Mouse (Mus musculus): ENCODE results near the gene Fam189b. TPM values are rescaled to one million over a fixed set of nuclear protein-coding genes. Genes with fewer than 3 reads are reported as not detected.

Fam189b gene
- polyA plus RNA-seq, 1 experiment, result 86.8 TPM

- Histone ChIP-seq H3K4me3 (replicated peaks; ENCODE audit: insufficient read depth, low read depth, low read length) (no peak overlapping the region), H3K27ac (ENCODE audit: insufficient read depth, low read length) (no peak overlapping the region), H3K27me3 (ENCODE audit: control insufficient read depth, insufficient read depth, low read length) (no peaks in the 10 kb centered on the region), H3K4me1 (ENCODE audit: control insufficient read depth, insufficient read depth, low read length) (peaks cover 21% of the 10 kb centered on the region)
- TF ChIP-seq POLR2A (IDR thresholded peaks at IDR 0.05; ENCODE audit: borderline replicate concordance, insufficient read depth, low read length) (no peak), CTCF (IDR thresholded peaks at IDR 0.05; ENCODE audit: borderline replicate concordance, insufficient read depth, low read depth, low read length) (no peak)
- 44% methylated on average over 14 of the region's 14 CpGs for WGBS
- no peak for DNase-seq
Observed at GRCm38 (mm10) chr3:89233562-89234110, 50.7 kb downstream of the Fam189b start.

GRCm38 (mm10) chr3:89236516-89236915 lies 53.6 kb downstream of the Fam189b start:
- DNase-seq, result no peak
- TF ChIP-seq POLR2A (IDR thresholded peaks at IDR 0.05; ENCODE audit: borderline replicate concordance, insufficient read depth, low read length), result no peak
- no peak for TF ChIP-seq CTCF (IDR thresholded peaks at IDR 0.05; ENCODE audit: borderline replicate concordance, insufficient read depth, low read depth, low read length)
- Histone ChIP-seq H3K4me1 (ENCODE audit: control insufficient read depth, insufficient read depth, low read length) (peaks cover 21% of the 10 kb centered on the region), H3K27me3 (ENCODE audit: control insufficient read depth, insufficient read depth, low read length) (no peaks in the 10 kb centered on the region), H3K27ac (ENCODE audit: insufficient read depth, low read length) (no peak overlapping the region), H3K4me3 (replicated peaks; ENCODE audit: insufficient read depth, low read depth, low read length) (no peak overlapping the region)
- WGBS, result 81% methylated on average over 10 of the region's 10 CpGs

DNA sequence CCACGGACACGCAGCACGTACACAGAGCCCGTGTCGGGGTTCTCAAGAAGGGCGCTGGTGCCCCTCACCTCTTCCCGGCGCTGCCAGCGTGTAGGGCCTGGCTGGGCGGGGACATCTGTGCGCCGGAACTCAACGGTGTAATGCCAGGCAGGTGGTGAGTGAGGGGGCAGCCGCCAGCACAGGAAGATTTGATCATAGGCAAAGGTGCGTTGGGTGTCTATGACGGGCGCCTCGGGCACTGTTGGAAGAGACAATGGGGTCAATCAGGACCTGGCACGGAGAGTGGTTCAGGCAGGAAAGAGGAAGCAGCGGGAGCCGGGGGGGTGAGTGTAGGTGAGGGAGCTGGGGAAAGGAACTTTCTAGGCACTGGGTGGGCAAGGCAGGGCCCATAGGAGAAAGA lies 54.7 kb downstream of the Fam189b start:
- no peak for TF ChIP-seq CTCF (IDR thresholded peaks at IDR 0.05; ENCODE audit: borderline replicate concordance, insufficient read depth, low read depth, low read length)
- no peak for TF ChIP-seq POLR2A (IDR thresholded peaks at IDR 0.05; ENCODE audit: borderline replicate concordance, insufficient read depth, low read length)
- DNase-seq, result no peak
- Histone ChIP-seq H3K27me3 (ENCODE audit: control insufficient read depth, insufficient read depth, low read length) (no peaks in the 10 kb centered on the region), H3K4me1 (ENCODE audit: control insufficient read depth, insufficient read depth, low read length) (peaks cover 20% of the 10 kb centered on the region), H3K27ac (ENCODE audit: insufficient read depth, low read length) (no peak overlapping the region), H3K4me3 (replicated peaks; ENCODE audit: insufficient read depth, low read depth, low read length) (no peak overlapping the region)
- 90% methylated on average over 21 of the region's 21 CpGs for WGBS

- 58% methylated on average over 12 of the region's 12 CpGs for WGBS
- no peak for TF ChIP-seq CTCF (IDR thresholded peaks at IDR 0.05; ENCODE audit: borderline replicate concordance, insufficient read depth, low read depth, low read length)
- no peak for TF ChIP-seq POLR2A (IDR thresholded peaks at IDR 0.05; ENCODE audit: borderline replicate concordance, insufficient read depth, low read length)
- Histone ChIP-seq H3K27me3 (ENCODE audit: control insufficient read depth, insufficient read depth, low read length) (no peaks in the 10 kb centered on the region), H3K27ac (ENCODE audit: insufficient read depth, low read length) (no peak overlapping the region), H3K4me3 (replicated peaks; ENCODE audit: insufficient read depth, low read depth, low read length) (no peak overlapping the region), H3K4me1 (ENCODE audit: control insufficient read depth, insufficient read depth, low read length) (peaks cover 23% of the 10 kb centered on the region)
- no peak for DNase-seq
Observed at GRCm38 (mm10) chr3:89238494-89238893, 55.6 kb downstream of the Fam189b start.

Other genes with a start within 250 kb of the Fam189b start
- 32.2 and 32.7 TPM in 2 replicates for gene Ash1l, start 232.5 kb upstream of the Fam189b start, polyA plus RNA-seq (2012; rRNA removed)
- gene Dap3, start 232.0 kb upstream of the Fam189b start, polyA plus RNA-seq (2012; rRNA removed), result 125 and 131 TPM in 2 replicates
- gene Rusc1, start 89.8 kb upstream of the Fam189b start, polyA plus RNA-seq (2012; rRNA removed), result 164 and 169 TPM in 2 replicates
- 0.03 TPM in 1 of 2 replicates, not detected in the other for gene Gm43738, start 82.0 kb upstream of the Fam189b start, polyA plus RNA-seq (2012; rRNA removed)
- gene Fdps, start 81.2 kb upstream of the Fam189b start, polyA plus RNA-seq (2012; rRNA removed), result 107 and 113 TPM in 2 replicates
- 0.03 and 0.07 TPM in 2 replicates for gene Pklr, start 47.0 kb upstream of the Fam189b start, polyA plus RNA-seq (2012; rRNA removed)
- 13.0 and 14.6 TPM in 2 replicates for gene Hcn3, start 22.9 kb upstream of the Fam189b start, polyA plus RNA-seq (2012; rRNA removed)
- 75.5 and 80.2 TPM in 2 replicates for gene Clk2, start 18.3 kb upstream of the Fam189b start, polyA plus RNA-seq (2012; rRNA removed)
- gene Scamp3, start 5.7 kb upstream of the Fam189b start, polyA plus RNA-seq (2012; rRNA removed), result 109 and 121 TPM in 2 replicates
- 69.2 and 69.8 TPM in 2 replicates for gene Gba, start 19.8 kb downstream of the Fam189b start, polyA plus RNA-seq (2012; rRNA removed)
- gene Thbs3, start 32.0 kb downstream of the Fam189b start, polyA plus RNA-seq (2012; rRNA removed), result 23.8 and 24.2 TPM in 2 replicates
- gene Mtx1, start 43.9 kb downstream of the Fam189b start, polyA plus RNA-seq (2012; rRNA removed), result 153 and 167 TPM in 2 replicates
- 0.55 and 0.69 TPM in 2 replicates for gene Muc1, start 45.9 kb downstream of the Fam189b start, polyA plus RNA-seq (2012; rRNA removed)
- 80.4 and 82.9 TPM in 2 replicates for gene Krtcap2, start 62.8 kb downstream of the Fam189b start, polyA plus RNA-seq (2012; rRNA removed)
- 49.8 and 58.5 TPM in 2 replicates for gene Trim46, start 63.2 kb downstream of the Fam189b start, polyA plus RNA-seq (2012; rRNA removed)
- gene Dpm3, start 76.2 kb downstream of the Fam189b start, polyA plus RNA-seq (2012; rRNA removed), result 212 and 218 TPM in 2 replicates
- 122 and 127 TPM in 2 replicates for gene Slc50a1, start 87.4 kb downstream of the Fam189b start, polyA plus RNA-seq (2012; rRNA removed)
- gene Efna1, start 98.0 kb downstream of the Fam189b start, polyA plus RNA-seq (2012; rRNA removed), result 14.2 and 14.7 TPM in 2 replicates
- gene Efna3, start 139.8 kb downstream of the Fam189b start, polyA plus RNA-seq (2012; rRNA removed), result 31.9 and 37.0 TPM in 2 replicates
- gene Efna4, start 154.9 kb downstream of the Fam189b start, polyA plus RNA-seq (2012; rRNA removed), result 0.36 and 0.64 TPM in 2 replicates
- gene Adam15, start 166.9 kb downstream of the Fam189b start, polyA plus RNA-seq (2012; rRNA removed), result 142 and 147 TPM in 2 replicates
- 0.32 and 0.36 TPM in 2 replicates for gene Dcst2, start 178.8 kb downstream of the Fam189b start, polyA plus RNA-seq (2012; rRNA removed)
- 0.10 and 0.27 TPM in 2 replicates for gene Dcst1, start 182.1 kb downstream of the Fam189b start, polyA plus RNA-seq (2012; rRNA removed)
- gene Zbtb7b, start 211.6 kb downstream of the Fam189b start, polyA plus RNA-seq (2012; rRNA removed), result 41.3 and 43.3 TPM in 2 replicates
- 4.0 and 6.7 TPM in 2 replicates for gene Lenep, start 219.7 kb downstream of the Fam189b start, polyA plus RNA-seq (2012; rRNA removed)
- 50.1 and 54.0 TPM in 2 replicates for gene Flad1, start 228.7 kb downstream of the Fam189b start, polyA plus RNA-seq (2012; rRNA removed)
- gene Cks1b, start 235.2 kb downstream of the Fam189b start, polyA plus RNA-seq (2012; rRNA removed), result 7.0 and 7.2 TPM in 2 replicates
- 15.9 and 16.0 TPM in 2 replicates for gene Shc1, start 235.3 kb downstream of the Fam189b start, polyA plus RNA-seq (2012; rRNA removed)
- 38.7 and 39.3 TPM in 2 replicates for gene Pygo2, start 247.1 kb downstream of the Fam189b start, polyA plus RNA-seq (2012; rRNA removed)